Mouse (Mus musculus): ENCODE results near the gene Gm43517. TPM values are rescaled to one million over a fixed set of nuclear protein-coding genes. Genes with fewer than 3 reads are reported as not detected.

The Gm43517 gene
- polyA plus RNA-seq (2017; shearing (Covaris generic)) = not detected

GRCm38 (mm10) chr12:49384876-49385630 is at the start of gene Gm43517:
TSS of gene Gm43517 (plus strand) at chr12:49385174.

GRCm38 (mm10) chr12:49382565-49383520 is 2.1 kb upstream of the Gm43517 start, which contains the start of gene Foxg1:
TSS of gene Foxg1 (plus strand) at chr12:49382660.

Other genes starting within 250 kb of the Gm43517 start
- not detected for gene Foxg1, start 2.5 kb upstream of the Gm43517 start, polyA plus RNA-seq (2017; shearing (Covaris generic))

Measured in naive thymus-derived CD4-positive, alpha-beta T cell, adult 5 months (primary cell).